Mouse (Mus musculus) midbrain, embryonic 15.5 days (tissue): Measurements from ENCODE around the gene Tspan6. TPM values are rescaled to one million over a fixed set of nuclear protein-coding genes. Genes with fewer than 3 reads are reported as not detected.

Source experiments
- ATAC-seq: fragments of 200-750 bp; cut with Nextera tagmentation; replicated peaks from 2 replicates; pipeline ENCODE4 v1.8.0; 2017; ENCODE audit warnings: moderate TSS enrichment
- H3K27ac ChIP-seq: fragments of 300-500 bp; sonication (generic); 2 replicates; pipeline ENCODE4 v1.5.1; 2015; ENCODE audit warnings: mild to moderate bottlenecking, inconsistent platforms
- H3K27me3 ChIP-seq: fragments of 300-500 bp; sonication (generic); replicated peaks from 2 replicates; pipeline ENCODE4 v1.6.1; 2015; ENCODE audit warnings: inconsistent platforms
- H3K36me3 ChIP-seq: fragments of 300-500 bp; sonication (generic); replicated peaks from 2 replicates; pipeline ENCODE4 v1.6.1; 2015; ENCODE audit warnings: inconsistent platforms
- H3K4me1 ChIP-seq: fragments of 300-500 bp; sonication (generic); 2 replicates; pipeline ENCODE4 v1.6.1; 2015; ENCODE audit warnings: inconsistent platforms
- H3K4me2 ChIP-seq: fragments of 300-500 bp; sonication (generic); 2 replicates; pipeline ENCODE4 v1.6.1; 2015; ENCODE audit warnings: inconsistent platforms, mild to moderate bottlenecking, moderate library complexity
- H3K4me3 ChIP-seq: fragments of 300-500 bp; sonication (generic); 2 replicates; pipeline ENCODE4 v1.5.1; 2015; ENCODE audit warnings: mild to moderate bottlenecking, inconsistent platforms
- H3K9ac ChIP-seq: fragments of 300-500 bp; sonication (generic); 2 replicates; pipeline ENCODE4 v1.6.1; 2015; ENCODE audit warnings: mild to moderate bottlenecking, inconsistent platforms
- H3K9me3 ChIP-seq: fragments of 300-500 bp; sonication (generic); 2 replicates; pipeline ENCODE4 v1.6.1; 2016; ENCODE audit warnings: inconsistent platforms
- WGBS: fragments of 180-500 bp; shearing (Covaris S2); methylation state at CpG from one replicate; pipeline ENCODE4 v1.1.7; 2015; ENCODE audit warnings: mixed read lengths; 5-methylcytosine and 5-hydroxymethylcytosine counted together
- polyA plus RNA-seq: library from polyadenylated mRNA; unstranded; fragments of >200 nt; fragmentation: Nextera tagmentation; extraction: Ambion mirVana; gene quantifications from 2 replicates; pipeline ENCODE4 v1.2.1, GENCODE M21; 2015

Tspan6 gene
- polyA plus RNA-seq, result 257 and 267 TPM in 2 replicates

- H3K27ac ChIP-seq, result peak within 1 kb of the TSS; percentile 82
- no peaks in the 10 kb centered on the region; the same call in 1 of the 2 replicates for H3K36me3 ChIP-seq
- ATAC-seq, result peak; percentile 98
- WGBS, result 19% methylated on average over 33 of the region's 33 CpGs
- H3K9me3 ChIP-seq, result no peaks in the 10 kb centered on the region
- H3K4me3 ChIP-seq, result peak within 1 kb of the TSS; percentile 57
- peak within 1 kb of the TSS; percentile 51 for H3K4me2 ChIP-seq
- H3K9ac ChIP-seq, result peak within 1 kb of the TSS; percentile 67
- H3K27me3 ChIP-seq, result no peaks in the 10 kb centered on the region
- no peaks in the 10 kb centered on the region for H3K4me1 ChIP-seq
Observed at GRCm38 (mm10) chrX:133898014-133898542, at the start of gene Tspan6. TSS of gene Tspan6 (minus strand) at chrX:133898429.

- H3K4me1 ChIP-seq, result no peaks in the 10 kb centered on the region
- no peaks in the 10 kb centered on the region for H3K27me3 ChIP-seq
- WGBS, result 37% methylated on average over 3 of the region's 3 CpGs
Observed at GRCm38 (mm10) chrX:133947427-133947826, 49.2 kb upstream of the Tspan6 start.

DNA sequence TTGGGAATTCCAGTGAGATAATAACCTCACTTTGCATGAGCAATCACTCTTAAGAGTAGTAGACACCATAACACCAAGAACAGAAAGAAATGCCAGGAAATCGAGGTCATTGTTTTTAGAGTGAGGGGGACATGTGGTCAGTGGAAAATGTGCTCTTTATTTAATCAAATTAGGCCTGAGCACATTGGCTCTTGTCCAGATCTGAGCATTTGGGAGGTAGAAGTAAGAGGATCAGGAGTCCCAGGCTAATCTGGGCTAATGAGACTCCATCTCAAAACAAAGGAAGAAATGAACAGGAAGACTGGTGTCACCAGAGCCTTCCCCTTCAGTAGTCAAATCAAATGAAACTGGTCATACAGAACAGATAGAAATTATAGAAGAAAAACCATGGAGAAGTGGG is 41.3 kb upstream of the Tspan6 start:
- 49% methylated on average over 1 of the region's 1 CpGs for WGBS
- H3K9me3 ChIP-seq, result no peaks in the 10 kb centered on the region

More at GRCm38 (mm10) chrX:133947427-133947826, 49.2 kb upstream of the Tspan6 start:
- ATAC-seq, result peak; percentile 84
- Histone ChIP-seq H3K9me3 (no peaks in the 10 kb centered on the region), H3K4me2 (no peak overlapping the region), H3K36me3 (no peaks in the 10 kb centered on the region), H3K4me3 (no peak overlapping the region), H3K9ac (no peak overlapping the region), H3K27ac (no peak overlapping the region)

DNA sequence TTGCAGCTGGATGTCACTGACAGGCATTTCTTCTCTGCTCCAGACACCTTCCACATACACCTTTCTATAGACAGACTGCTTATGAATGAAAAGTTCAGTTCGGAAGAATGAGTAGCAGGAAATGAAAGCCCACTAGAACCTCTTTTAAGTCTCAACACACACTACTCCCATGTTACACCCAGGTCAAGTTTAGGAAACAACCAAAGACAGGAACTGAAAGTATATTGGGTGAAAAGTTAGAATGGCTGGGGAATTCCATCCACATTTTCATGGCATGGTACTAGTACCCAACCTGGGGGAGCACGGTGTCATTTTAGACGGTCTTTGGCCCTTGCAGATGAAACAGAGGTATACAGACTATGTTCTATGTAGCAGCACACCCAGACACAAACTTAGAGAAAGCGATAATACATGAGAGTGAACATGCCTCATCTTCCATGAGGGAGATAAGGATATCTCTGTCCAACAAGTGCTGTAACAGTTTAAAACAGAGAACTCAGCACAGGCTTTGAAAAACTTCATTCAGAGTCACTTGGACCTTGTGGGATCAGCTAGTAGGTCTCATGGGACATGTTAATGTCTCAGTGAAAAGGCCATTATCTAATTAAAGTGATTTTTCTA is 38.5 kb upstream of the Tspan6 start:
- H3K4me2 ChIP-seq, result no peak overlapping the region
- no peak overlapping the region for H3K9ac ChIP-seq
- no peaks in the 10 kb centered on the region for H3K9me3 ChIP-seq
- H3K4me3 ChIP-seq, result no peak overlapping the region
- ATAC-seq, result no peak
- no peak overlapping the region for H3K27ac ChIP-seq
- no peaks in the 10 kb centered on the region for H3K4me1 ChIP-seq
- no peaks in the 10 kb centered on the region for H3K36me3 ChIP-seq
- 88% methylated on average over 4 of the region's 4 CpGs for WGBS
- H3K27me3 ChIP-seq, result no peaks in the 10 kb centered on the region

More for the DNA sequence above, 41.3 kb upstream of the Tspan6 start:
- no peak overlapping the region for H3K9ac ChIP-seq
- ATAC-seq, result no peak
- H3K4me3 ChIP-seq, result no peak overlapping the region
- H3K27ac ChIP-seq, result no peak overlapping the region
- H3K4me1 ChIP-seq, result no peaks in the 10 kb centered on the region
- no peaks in the 10 kb centered on the region for H3K36me3 ChIP-seq
- H3K4me2 ChIP-seq, result no peak overlapping the region
- no peaks in the 10 kb centered on the region for H3K27me3 ChIP-seq

DNA sequence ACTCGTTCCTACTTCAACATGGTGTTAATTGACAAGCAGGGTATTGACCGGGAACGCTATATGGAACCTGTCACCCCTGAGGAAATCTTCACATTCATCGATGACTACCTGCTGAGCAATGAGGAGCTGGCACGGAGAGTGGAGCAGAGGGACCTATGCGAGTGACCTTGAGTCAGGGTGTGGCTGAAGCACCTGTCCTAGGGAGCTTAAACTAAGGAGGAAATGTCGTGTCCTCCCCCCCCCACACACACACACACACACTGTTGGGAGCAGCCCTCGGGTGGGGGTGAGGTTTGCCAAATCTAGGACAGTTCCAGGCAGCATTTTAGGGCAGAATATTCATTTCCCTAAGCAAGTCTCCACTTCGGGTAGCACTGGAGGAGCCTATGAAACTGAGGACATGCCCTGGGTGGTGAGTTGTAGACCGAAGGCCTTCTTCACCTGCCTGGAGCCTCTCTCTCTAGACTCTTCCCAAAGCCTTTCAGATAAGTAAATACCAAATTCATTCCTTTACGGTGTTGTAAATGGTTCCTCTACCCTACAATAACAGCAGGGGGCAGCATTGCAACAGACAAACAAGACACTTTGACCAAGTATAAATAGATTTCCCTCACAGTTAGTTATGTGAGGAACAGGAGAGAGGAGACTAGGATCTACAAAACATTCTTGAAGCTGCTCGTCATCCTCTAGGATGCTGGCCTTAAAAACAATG is 33.2 kb upstream of the Tspan6 start:
- no peak overlapping the region for H3K4me3 ChIP-seq
- WGBS, result 62% methylated on average over 12 of the region's 12 CpGs
- no peak overlapping the region for H3K27ac ChIP-seq
- no peaks in the 10 kb centered on the region for H3K36me3 ChIP-seq
- H3K9ac ChIP-seq, result no peak overlapping the region
- no peaks in the 10 kb centered on the region for H3K27me3 ChIP-seq
- no peak overlapping the region for H3K4me2 ChIP-seq
- no peaks in the 10 kb centered on the region for H3K4me1 ChIP-seq
- H3K9me3 ChIP-seq, result no peaks in the 10 kb centered on the region
- no peak for ATAC-seq

- Histone ChIP-seq H3K4me3 (no peak overlapping the region), H3K27me3 (no peaks in the 10 kb centered on the region; the same call in 1 of the 2 replicates), H3K9ac (no peak overlapping the region), H3K36me3 (no peaks in the 10 kb centered on the region), H3K27ac (no peak overlapping the region), H3K4me1 (no peaks in the 10 kb centered on the region), H3K9me3 (no peaks in the 10 kb centered on the region), H3K4me2 (no peak overlapping the region)
- no peak for ATAC-seq
- WGBS, result 84% methylated on average over 5 of the region's 5 CpGs
Observed at GRCm38 (mm10) chrX:133926760-133927159, 28.5 kb upstream of the Tspan6 start.

- Histone ChIP-seq H3K4me1 (no peaks in the 10 kb centered on the region), H3K4me2 (no peak overlapping the region), H3K9ac (no peak overlapping the region), H3K36me3 (no peaks in the 10 kb centered on the region), H3K27ac (no peak overlapping the region), H3K27me3 (no peaks in the 10 kb centered on the region; the same call in 1 of the 2 replicates), H3K9me3 (no peaks in the 10 kb centered on the region), H3K4me3 (no peak overlapping the region)
- ATAC-seq, result no peak
- WGBS, result 67% methylated on average over 4 of the region's 4 CpGs
Observed at GRCm38 (mm10) chrX:133921187-133921586, 23.0 kb upstream of the Tspan6 start.

DNA sequence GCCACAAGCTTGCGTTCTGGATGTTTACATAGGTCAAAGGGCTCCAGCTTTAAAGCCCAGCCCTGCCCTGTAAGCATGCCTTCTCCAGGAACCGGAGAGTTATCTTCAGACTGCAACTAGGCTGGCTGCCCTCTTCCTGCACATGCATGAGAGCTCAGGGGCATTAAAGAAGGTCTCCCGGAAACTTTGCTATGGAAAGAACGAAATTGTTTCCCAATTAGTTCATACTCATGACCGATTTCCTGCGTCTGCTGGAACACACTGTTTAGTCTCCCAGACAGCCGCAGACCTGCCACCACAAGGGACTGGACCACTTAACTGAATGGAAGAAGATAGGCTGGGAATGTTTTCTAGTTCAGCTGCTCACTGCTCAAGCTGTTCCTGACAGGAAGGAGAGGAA is 16.0 kb upstream of the Tspan6 start:
- H3K4me2 ChIP-seq, result no peak overlapping the region
- ATAC-seq, result no peak
- H3K27ac ChIP-seq, result no peak overlapping the region
- no peak overlapping the region for H3K4me3 ChIP-seq
- no peak overlapping the region for H3K9ac ChIP-seq
- H3K4me1 ChIP-seq, result no peaks in the 10 kb centered on the region
- no peaks in the 10 kb centered on the region for H3K36me3 ChIP-seq
- no peaks in the 10 kb centered on the region for H3K9me3 ChIP-seq
- no peaks in the 10 kb centered on the region for H3K27me3 ChIP-seq
- WGBS, result 62% methylated on average over 7 of the region's 7 CpGs

DNA sequence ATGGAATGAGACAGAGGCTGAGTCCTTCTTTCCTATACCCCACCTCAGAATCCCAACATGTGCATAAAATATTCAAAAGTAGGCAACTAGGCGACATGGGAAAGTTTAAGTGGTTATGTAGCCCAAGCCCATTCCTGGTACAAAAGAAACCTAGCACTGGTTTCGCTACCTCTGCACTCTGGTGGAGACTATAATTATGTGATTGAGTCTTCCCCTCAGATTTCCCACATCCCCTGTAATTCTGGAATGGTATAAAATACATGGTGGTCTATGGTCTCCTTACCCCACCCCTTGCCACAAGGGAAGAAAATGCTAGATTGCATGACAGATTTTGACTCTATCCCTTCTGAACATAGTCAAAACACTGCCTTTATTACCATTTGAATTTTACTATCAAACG is 14.8 kb upstream of the Tspan6 start:
- H3K4me1 ChIP-seq, result no peaks in the 10 kb centered on the region
- H3K9ac ChIP-seq, result no peak overlapping the region
- H3K4me2 ChIP-seq, result no peak overlapping the region
- ATAC-seq, result no peak
- no peaks in the 10 kb centered on the region for H3K9me3 ChIP-seq
- H3K36me3 ChIP-seq, result no peaks in the 10 kb centered on the region
- H3K4me3 ChIP-seq, result no peak overlapping the region
- 83% methylated on average over 3 of the region's 3 CpGs for WGBS
- H3K27me3 ChIP-seq, result no peaks in the 10 kb centered on the region
- no peak overlapping the region for H3K27ac ChIP-seq

DNA sequence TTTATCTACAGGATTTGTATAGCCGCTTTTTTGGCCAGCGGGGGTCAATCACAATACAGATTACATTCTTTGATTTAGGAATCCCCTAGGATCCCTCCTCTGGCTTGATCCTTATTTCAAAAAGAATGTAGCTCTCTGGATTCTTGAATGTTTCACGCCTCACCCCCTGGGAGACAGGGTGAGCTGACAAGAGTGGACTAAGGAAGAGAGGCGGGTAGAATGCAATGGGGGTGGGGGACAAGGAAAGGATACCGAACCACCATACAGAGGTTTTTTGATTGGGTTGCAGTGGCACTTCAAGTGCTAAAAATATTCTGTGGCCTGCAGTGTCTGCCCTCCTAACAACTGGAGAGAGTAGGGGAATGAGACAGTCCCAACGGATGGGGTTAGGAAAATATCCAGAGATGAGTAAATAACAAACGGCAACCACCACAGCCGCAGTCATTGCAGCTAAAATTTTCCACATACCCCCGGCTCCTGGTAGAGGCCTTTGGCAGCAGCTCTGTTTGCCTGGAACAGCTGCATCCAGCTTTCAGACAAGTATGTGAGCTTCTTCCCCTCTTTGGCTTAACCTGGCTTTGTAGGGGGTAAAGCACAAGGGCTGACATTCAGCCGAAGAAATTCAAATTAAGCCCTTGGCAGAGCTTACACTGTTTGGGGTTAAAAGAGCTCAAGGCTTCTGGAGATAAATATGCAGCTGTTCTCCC is 13.3 kb upstream of the Tspan6 start:
- WGBS, result 35% methylated on average over 10 of the region's 10 CpGs
- H3K27me3 ChIP-seq, result no peaks in the 10 kb centered on the region
- no peak overlapping the region for H3K4me2 ChIP-seq
- no peak overlapping the region for H3K27ac ChIP-seq
- H3K4me3 ChIP-seq, result no peak overlapping the region
- no peaks in the 10 kb centered on the region for H3K4me1 ChIP-seq
- H3K9ac ChIP-seq, result no peak overlapping the region
- no peak for ATAC-seq
- no peaks in the 10 kb centered on the region for H3K36me3 ChIP-seq
- H3K9me3 ChIP-seq, result no peaks in the 10 kb centered on the region

GRCm38 (mm10) chrX:133908261-133908660 is 10.0 kb upstream of the Tspan6 start, which contains the start of gene Srpx2:
TSS of gene Srpx2 (plus strand) at chrX:133908426.
- H3K4me1 ChIP-seq, result no peaks in the 10 kb centered on the region
- no peak within 1 kb of the TSS for H3K9ac ChIP-seq
- H3K27me3 ChIP-seq, result no peaks in the 10 kb centered on the region
- no peak within 1 kb of the TSS for H3K27ac ChIP-seq
- H3K4me2 ChIP-seq, result no peak within 1 kb of the TSS
- H3K4me3 ChIP-seq, result no peak within 1 kb of the TSS
- no peaks in the 10 kb centered on the region for H3K9me3 ChIP-seq
- ATAC-seq, result no peak
- H3K36me3 ChIP-seq, result no peaks in the 10 kb centered on the region
- 28% methylated on average over 3 of the region's 3 CpGs for WGBS

DNA sequence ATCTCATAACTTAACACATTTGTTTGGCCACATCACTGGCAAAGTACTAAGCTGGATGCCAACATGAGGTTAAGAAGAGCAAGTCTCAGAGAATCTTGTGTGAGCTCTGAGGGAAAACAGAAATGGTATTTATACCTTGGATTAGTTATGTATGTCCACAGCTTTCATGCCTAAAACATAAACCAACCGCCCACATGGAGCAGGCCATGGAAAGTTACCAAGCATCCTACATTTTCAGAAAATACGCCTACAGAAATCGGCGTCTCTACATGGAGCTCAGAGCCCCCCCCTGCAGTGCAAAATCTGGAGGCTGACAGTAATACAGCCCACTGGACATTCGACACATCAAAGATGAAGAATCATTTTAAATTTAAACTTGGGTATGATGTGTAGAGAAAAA is 10.1 kb downstream of the Tspan6 start:
- Histone ChIP-seq H3K36me3 (no peaks in the 10 kb centered on the region), H3K27me3 (no peaks in the 10 kb centered on the region), H3K4me1 (no peaks in the 10 kb centered on the region), H3K4me2 (no peak overlapping the region), H3K9ac (no peak overlapping the region), H3K9me3 (no peaks in the 10 kb centered on the region), H3K4me3 (no peak overlapping the region), H3K27ac (no peak overlapping the region)
- ATAC-seq, result no peak
- 84% methylated on average over 5 of the region's 5 CpGs for WGBS
